Mouse (Mus musculus): Measurements from ENCODE around the gene Nprl2. TPM values are rescaled to one million over a fixed set of nuclear protein-coding genes. Genes with fewer than 3 reads are reported as not detected.
A peak's percentile ranks its signal among the peaks of the same experiment; 100 is the strongest.

Nprl2 gene
- total and polyA plus RNA-seq, 3 experiments: 12.6 to 31.4 (median 16.3) TPM

GRCm38 (mm10) chr9:107496359-107496758 lies 45.7 kb upstream of the Nprl2 start:
- dilution Hi-C loops (cut with MboI; ENCODE audit: extremely low pct_ligation_motif_present, extremely low pct_unique_long_range_greater_than_20kb, low sequenced_read_pairs): no loop called here
- no peak overlapping the region for H3K27ac ChIP-seq (ENCODE audit: insufficient read depth, low read depth)

DNA sequence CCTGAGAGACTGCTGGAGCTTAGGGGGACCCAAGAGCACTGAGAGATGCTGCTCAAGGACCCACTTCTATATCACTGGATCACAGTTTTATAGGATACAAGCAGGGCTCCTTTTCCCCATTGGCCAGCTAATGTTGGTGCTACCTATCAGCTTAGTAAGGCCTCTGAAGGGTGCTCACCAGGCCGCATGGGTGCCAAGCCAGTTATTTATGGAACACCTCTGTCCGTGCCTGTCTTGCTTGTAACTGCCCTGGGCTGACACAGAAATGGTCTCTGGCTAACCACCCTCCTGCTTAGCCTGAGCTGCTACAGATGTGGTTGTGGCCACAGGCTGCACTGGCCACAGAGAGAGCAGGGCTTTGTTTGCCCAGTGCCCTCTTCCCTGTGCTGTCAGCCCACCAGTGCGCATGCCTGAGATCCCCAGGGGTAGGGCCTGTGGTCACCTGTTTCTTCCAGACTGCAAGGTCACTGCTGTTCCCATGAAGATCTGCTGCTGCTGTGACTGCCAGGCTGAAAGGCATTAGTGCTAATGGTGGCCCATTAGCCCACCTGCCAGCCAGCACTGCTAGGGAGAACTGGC lies 41.2 kb upstream of the Nprl2 start:
- in situ Hi-C loops (cut with MboI; ENCODE audit: low pct_ligation_motif_present, low pct_unique_long_range_greater_than_20kb, low sequenced_read_pairs): no loop called here
- H3K27ac ChIP-seq (ENCODE audit: insufficient read depth, low read depth): no peak overlapping the region
- dilution Hi-C loops (cut with MboI; ENCODE audit: extremely low pct_ligation_motif_present, extremely low pct_unique_long_range_greater_than_20kb, low sequenced_read_pairs): no loop called here

More at GRCm38 (mm10) chr9:107496359-107496758, 45.7 kb upstream of the Nprl2 start:
- in situ Hi-C loops (cut with MboI; ENCODE audit: low pct_ligation_motif_present, low pct_unique_long_range_greater_than_20kb, low sequenced_read_pairs): loop anchor here (25.0 kb wide), 1 partner anchor 559 kb away; no protein-coding TSS in a partner anchor
- H3K4me1 ChIP-seq (ENCODE audit: control insufficient read depth in 1 of 2, insufficient read depth in 2 of 2): no peaks in the 10 kb centered on the region
- TF ChIP-seq POLR2AphosphoS2 (IDR thresholded peaks at IDR 0.05; ENCODE audit: low read depth, low read length) (no peak), MXI1 (IDR thresholded peaks at IDR 0.05; ENCODE audit: low read depth, low read length) (no peak), NRF1 (IDR thresholded peaks at IDR 0.05; ENCODE audit: low read depth, low read length) (no peak)
- H3K4me3 ChIP-seq (replicated peaks in 1 of 3; ENCODE audit: low read depth in 2 of 3, low read length in 2 of 3, poor library complexity in 1 of 3): no peak overlapping the region
- DNase-seq (ENCODE audit: extremely low read depth): no peak
- peaks cover 95% of the 10 kb centered on the region for H3K27me3 ChIP-seq (replicated peaks)
- H3K79me2 ChIP-seq (replicated peaks; ENCODE audit: control insufficient read depth, extremely low read depth, insufficient read depth, poor library complexity, severe bottlenecking): no peaks in the 10 kb centered on the region
- no peaks in the 10 kb centered on the region for H3K36me3 ChIP-seq (replicated peaks in 1 of 2; ENCODE audit: control insufficient read depth in 1 of 2, insufficient read depth in 1 of 2, low read length in 1 of 2)
- no peak overlapping the region for H3K9ac ChIP-seq (ENCODE audit: insufficient read depth, low read depth)
- H3K4me2 ChIP-seq (ENCODE audit: insufficient read depth, low read depth, poor library complexity, severe bottlenecking): no peak overlapping the region
- H3K9me3 ChIP-seq (replicated peaks; ENCODE audit: low read length): no peaks in the 10 kb centered on the region

DNA sequence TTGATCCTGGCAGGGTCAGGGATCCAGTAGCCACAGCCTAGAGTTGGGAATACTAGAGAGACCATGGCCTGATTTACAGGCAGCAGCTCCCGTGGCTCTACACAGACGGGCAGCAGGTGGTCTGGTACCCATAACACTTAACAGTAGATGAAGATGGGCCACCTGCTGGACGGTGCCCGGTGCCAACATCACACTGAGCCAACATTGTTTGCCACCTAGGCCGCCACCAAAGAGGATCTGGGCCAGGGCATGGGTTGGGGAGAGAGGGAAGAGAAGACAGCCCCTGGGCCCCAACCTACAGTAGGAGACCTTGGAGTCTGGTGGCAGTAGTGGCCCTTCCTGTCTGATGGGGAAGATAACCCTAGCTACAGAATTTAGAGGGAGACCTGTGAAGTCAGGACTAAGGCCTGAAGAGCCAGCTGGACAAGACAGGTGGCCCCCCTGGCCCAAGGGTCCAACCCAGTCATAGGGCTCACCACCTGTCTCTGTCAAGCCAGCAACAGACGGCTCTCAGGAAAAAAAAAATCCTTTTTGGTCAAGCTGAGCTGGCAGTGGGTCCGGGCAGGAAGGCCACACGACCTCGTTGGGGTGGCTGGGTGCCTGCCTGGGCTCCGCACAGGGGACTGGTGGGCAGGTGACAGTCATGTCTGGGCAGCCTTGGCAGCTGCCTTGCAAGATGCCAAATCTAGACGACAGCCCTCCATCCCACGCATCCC lies 39.7 kb upstream of the Nprl2 start:
- TF ChIP-seq MAX (IDR thresholded peaks at IDR 0.05; ENCODE audit: low read length) (no peak), ZC3H11A (IDR thresholded peaks at IDR 0.05; ENCODE audit: low read depth, low read length) (no peak), RCOR1 (conservative IDR thresholded peaks at IDR 0.05; ENCODE audit: low read depth, low read length) (no peak), RAD21 (IDR thresholded peaks at IDR 0.05; ENCODE audit: low read depth, low read length) (no peak), USF2 (conservative IDR thresholded peaks at IDR 0.05; ENCODE audit: low read depth, low read length) (no peak), SMC3 (IDR thresholded peaks at IDR 0.05; ENCODE audit: low read depth, low read length) (no peak), PAX5 (IDR thresholded peaks at IDR 0.05; ENCODE audit: low read length) (no peak), ETS1 (conservative IDR thresholded peaks at IDR 0.05; ENCODE audit: low read depth, low read length) (no peak), CTCF (conservative IDR thresholded peaks at IDR 0.05 in 1 of 2, IDR thresholded peaks at IDR 0.05 in 1 of 2; ENCODE audit: low read depth in 2 of 2, low read length in 2 of 2) (no peak), NELFE (IDR thresholded peaks at IDR 0.05; ENCODE audit: low read depth, low read length) (no peak), ZKSCAN1 (IDR thresholded peaks at IDR 0.05; ENCODE audit: borderline replicate concordance, low read depth, low read length) (no peak), POLR2AphosphoS2 (IDR thresholded peaks at IDR 0.05; ENCODE audit: low read depth, low read length) (no peak), GABPA (IDR thresholded peaks at IDR 0.05; ENCODE audit: insufficient replicate concordance, low read depth, low read length) (no peak), EP300 (IDR thresholded peaks at IDR 0.05; ENCODE audit: low read length) (no peak), MAZ (IDR thresholded peaks at IDR 0.05; ENCODE audit: low read depth, low read length) (no peak), CHD2 (IDR thresholded peaks at IDR 0.05; ENCODE audit: low read length) (no peak)
- Histone ChIP-seq H3K4me2 (ENCODE audit: insufficient read depth, low read depth, poor library complexity, severe bottlenecking) (no peak overlapping the region), H3K4me1 (ENCODE audit: control insufficient read depth in 1 of 2, insufficient read depth in 2 of 2) (no peaks in the 10 kb centered on the region), H3K4me3 (replicated peaks in 1 of 3; ENCODE audit: low read depth in 2 of 3, low read length in 2 of 3, poor library complexity in 1 of 3) (no peak overlapping the region), H3K9ac (ENCODE audit: insufficient read depth, low read depth) (no peak overlapping the region), H3K36me3 (replicated peaks in 1 of 2; ENCODE audit: control insufficient read depth in 1 of 2, insufficient read depth in 1 of 2, low read length in 1 of 2) (no peaks in the 10 kb centered on the region), H3K79me2 (replicated peaks; ENCODE audit: control insufficient read depth, extremely low read depth, insufficient read depth, poor library complexity, severe bottlenecking) (no peaks in the 10 kb centered on the region), H3K27ac (ENCODE audit: insufficient read depth, low read depth) (no peak overlapping the region), H3K9me3 (replicated peaks; ENCODE audit: low read length) (no peaks in the 10 kb centered on the region), H3K27me3 (replicated peaks) (peaks cover 96% of the 10 kb centered on the region)
- dilution Hi-C loops (cut with MboI; ENCODE audit: extremely low pct_ligation_motif_present, extremely low pct_unique_long_range_greater_than_20kb, low sequenced_read_pairs): no loop called here
- in situ Hi-C loops (cut with MboI; ENCODE audit: low pct_ligation_motif_present, low pct_unique_long_range_greater_than_20kb, low sequenced_read_pairs): no loop called here
- DNase-seq (ENCODE audit: extremely low read depth): no peak

More for the DNA sequence above, 41.2 kb upstream of the Nprl2 start:
- H3K36me3 ChIP-seq (replicated peaks in 1 of 2; ENCODE audit: control insufficient read depth in 1 of 2, insufficient read depth in 1 of 2, low read length in 1 of 2): no peaks in the 10 kb centered on the region
- no peak overlapping the region for H3K4me2 ChIP-seq (ENCODE audit: insufficient read depth, low read depth, poor library complexity, severe bottlenecking)
- no peak overlapping the region for H3K4me3 ChIP-seq (replicated peaks in 1 of 3; ENCODE audit: low read depth in 2 of 3, low read length in 2 of 3, poor library complexity in 1 of 3)
- DNase-seq (ENCODE audit: extremely low read depth): no peak
- H3K9me3 ChIP-seq (replicated peaks; ENCODE audit: low read length): no peaks in the 10 kb centered on the region
- H3K27me3 ChIP-seq (replicated peaks): peaks cover 96% of the 10 kb centered on the region
- no peaks in the 10 kb centered on the region for H3K79me2 ChIP-seq (replicated peaks; ENCODE audit: control insufficient read depth, extremely low read depth, insufficient read depth, poor library complexity, severe bottlenecking)
- TF ChIP-seq HCFC1 (IDR thresholded peaks at IDR 0.05; ENCODE audit: low read depth, low read length) (no peak), NRF1 (IDR thresholded peaks at IDR 0.05; ENCODE audit: low read depth, low read length) (peak; percentile 51; the same call in 1 of the 2 replicates)
- H3K4me1 ChIP-seq (ENCODE audit: control insufficient read depth in 1 of 2, insufficient read depth in 2 of 2): no peaks in the 10 kb centered on the region
- no peak overlapping the region for H3K9ac ChIP-seq (ENCODE audit: insufficient read depth, low read depth)
